Mouse (Mus musculus): ENCODE results near the gene Kcnk10.

DNA sequence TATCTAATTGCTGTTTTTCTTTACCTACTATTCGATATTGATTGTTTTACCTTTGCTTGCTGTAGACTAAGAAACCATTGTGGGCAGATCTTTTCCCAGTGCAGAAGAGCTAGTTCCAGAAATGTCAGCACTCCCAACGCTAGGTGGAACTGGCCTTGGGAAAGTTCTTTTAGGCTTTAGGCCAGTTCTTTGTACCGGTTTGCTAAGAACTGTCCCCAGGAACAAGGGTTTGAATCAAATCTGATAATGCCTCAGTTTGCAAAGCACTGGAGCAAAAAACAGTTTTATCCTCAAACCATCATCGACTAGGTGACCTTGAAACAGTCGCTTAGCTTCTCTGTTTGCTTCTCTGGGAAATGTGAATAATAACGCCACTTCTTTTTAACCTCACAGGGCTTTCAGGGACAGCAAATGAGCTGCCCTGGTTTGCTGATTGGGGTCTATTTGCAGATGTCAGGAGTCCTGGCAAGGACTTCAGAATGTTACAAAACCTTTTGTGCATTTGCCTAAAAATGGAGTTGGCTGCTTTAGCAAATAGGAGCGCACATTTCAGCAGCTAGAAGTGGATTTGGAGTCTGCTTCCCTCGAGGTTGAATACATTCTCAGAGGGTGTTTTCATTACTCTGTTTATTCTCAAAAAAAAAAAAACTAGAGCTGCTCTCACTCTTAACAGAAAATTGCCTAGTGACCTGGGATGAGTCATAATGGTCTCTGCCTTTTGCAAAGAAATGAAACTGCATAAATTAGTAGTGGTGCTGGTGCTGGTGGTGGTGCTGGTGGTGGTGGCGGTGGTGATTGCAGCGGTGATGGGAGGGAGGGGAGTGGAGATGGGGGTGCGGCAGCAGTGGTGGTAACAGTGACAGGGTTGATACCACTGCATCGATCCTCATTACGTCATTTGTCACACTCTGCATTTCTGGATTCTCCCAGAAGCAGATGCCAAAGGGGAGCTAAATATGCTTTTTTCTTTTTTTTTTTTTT is 53.5 kb downstream of the Kcnk10 start:
- no peak for TF ChIP-seq CTCF (IDR thresholded peaks at IDR 0.05; ENCODE audit: extremely low read depth, insufficient read length, insufficient replicate concordance, low read depth, low read length)
- TF ChIP-seq POLR2A (IDR thresholded peaks at IDR 0.05; ENCODE audit: low read depth, low read length): no peak

Data from small intestine, adult 2 months (tissue).